25 mouse cellular contexts compared by ENCODE assay signal in the genomic region with DNA sequence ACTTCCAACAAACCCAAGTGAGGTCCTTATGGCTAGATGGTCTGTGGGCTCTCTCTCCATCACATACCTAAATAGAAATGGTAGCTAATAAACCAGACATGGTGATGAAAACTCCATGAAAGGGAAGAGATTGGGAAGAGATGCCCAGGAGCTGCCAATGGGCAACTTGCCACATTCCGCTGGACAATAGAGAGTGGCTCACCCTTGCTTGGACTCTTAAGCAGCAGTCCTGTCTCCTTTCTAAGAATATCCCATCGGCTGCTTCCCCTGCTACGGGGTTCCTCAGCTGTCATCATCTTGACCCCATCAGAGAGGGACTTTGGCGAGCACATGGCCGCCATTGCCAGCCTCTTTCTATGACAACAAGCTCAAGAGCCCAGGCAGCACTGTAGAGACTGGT.
DNase-seq lines count a peak whose midpoint lies in the region; ATAC-seq lines count a peak whose summit lies in the region.
"Had no signal": no experiment of that assay in that cellular context is flagged by ENCODE, and none has a peak within 500 bp of the region (broad histone marks: within the 10 kb centered on the region; RNA-seq: fewer than 3 reads in every experiment).

No protein-coding gene starts in this region.

- peak; percentile 11 to 13 for DNase-seq in cerebellum, postnatal 10 days
- no peak for DNase-seq in cerebellum, adult 9-10 months
- DNase-seq in heart, postnatal 4 days = no peak
- DNase-seq in Muller cell, postnatal 12 days (ENCODE audit: inconsistent ontology term) = peak; percentile 51
- DNase-seq: adrenal gland, adult 2 months; adrenal gland, postnatal 10 days; adrenal gland, postnatal 25 days; B cell, adult 2 months; cerebellum, adult 11 months; cerebellum, adult 18-20 months; cerebellum, adult 8-10 months; cerebellum, postnatal 14 days; cerebellum, postnatal 36 days; embryo, embryonic 11 days had no signal

- WGBS in heart, embryonic 15.5 days = 61% methylated on average over 5 of the region's 5 CpGs

- H3K27me3 ChIP-seq in heart, embryonic 15.5 days = no peaks in the 10 kb centered on the region
- H3K27me3 ChIP-seq: CH12.LX; embryonic facial prominence, embryonic 13.5 days; embryonic facial prominence, embryonic 15.5 days; forebrain, embryonic 12.5 days had no signal

- H3K9me3 ChIP-seq in heart, embryonic 15.5 days (replicated peaks) = no peaks in the 10 kb centered on the region
- H3K9me3 ChIP-seq: embryonic facial prominence, embryonic 13.5 days; embryonic facial prominence, embryonic 15.5 days; forebrain, embryonic 12.5 days; G1E had no signal

- no peak overlapping the region for H3K4me2 ChIP-seq in heart, embryonic 15.5 days
- H3K4me2 ChIP-seq: embryonic facial prominence, embryonic 13.5 days; embryonic facial prominence, embryonic 15.5 days; forebrain, embryonic 12.5 days had no signal

- 0 out of 2 replicates have a peak, but pooled peaks cover 5% of the 10 kb centered on the region for H3K4me1 ChIP-seq in heart, embryonic 15.5 days (replicated peaks)
- H3K4me1 ChIP-seq: embryonic facial prominence, embryonic 13.5 days; embryonic facial prominence, embryonic 15.5 days; forebrain, embryonic 10.5 days; forebrain, embryonic 12.5 days had no signal

- no peak overlapping the region for H3K27ac ChIP-seq in heart, embryonic 15.5 days
- H3K27ac ChIP-seq: embryonic facial prominence, embryonic 13.5 days; embryonic facial prominence, embryonic 15.5 days; forebrain, embryonic 10.5 days; forebrain, embryonic 12.5 days had no signal

- H3K36me3 ChIP-seq in heart, embryonic 15.5 days = no peaks in the 10 kb centered on the region
- H3K36me3 ChIP-seq: embryonic facial prominence, embryonic 13.5 days; embryonic facial prominence, embryonic 15.5 days; forebrain, embryonic 10.5 days; forebrain, embryonic 12.5 days; G1E had no signal

- no peak overlapping the region for H3K9ac ChIP-seq in heart, embryonic 15.5 days
- H3K9ac ChIP-seq: embryonic facial prominence, embryonic 13.5 days; embryonic facial prominence, embryonic 15.5 days; forebrain, embryonic 12.5 days had no signal

- H3K4me3 ChIP-seq in heart, embryonic 15.5 days = no peak overlapping the region
- H3K4me3 ChIP-seq: embryonic facial prominence, embryonic 13.5 days; embryonic facial prominence, embryonic 15.5 days; erythroblast, embryonic 14.5 days; forebrain, embryonic 10.5 days; forebrain, embryonic 12.5 days had no signal

- peak; percentile 53; the same call in 1 of the 2 replicates for ATAC-seq in heart, embryonic 15.5 days (replicated peaks; ENCODE audit: insufficient number of reproducible peaks, insufficient read depth, low FRiP score, low read depth)
- ATAC-seq: CD4-positive, CD25-positive, alpha-beta regulatory T cell, adult 4 months; forebrain, embryonic 14.5 days; forebrain, embryonic 16.5 days had no signal

Comparison
In these comparisons a context has a peak if more than half of its experiments do, and no peak if none do; other contexts are left out.
1. DNase-seq: peak in cerebellum, postnatal 10 days (2 of 2) and Muller cell, postnatal 12 days (single experiment); none in cerebellum, adult 9-10 months (single experiment) and heart, postnatal 4 days (single experiment).